Mouse (Mus musculus) neural tube, embryonic 11.5 days (tissue): ENCODE data around the gene Top3a. TPM values are rescaled to one million over a fixed set of nuclear protein-coding genes. Genes with fewer than 3 reads are reported as not detected.
A peak's percentile ranks its signal among the peaks of the same experiment; 100 is the strongest.

Experiments
- ATAC-seq: fragments of 200-750 bp; cut with Nextera tagmentation; 2 replicates; pipeline ENCODE4 v1.8.0; 2017; ENCODE audit warnings: moderate number of reproducible peaks, mild to moderate bottlenecking, moderate TSS enrichment, moderate library complexity; ENCODE audit not compliant: insufficient read depth, low FRiP score, low TSS enrichment
- DNase-seq: peaks from one replicate; pipeline ENCODE4 v3.0.0-alpha.2; 2015; ENCODE audit warnings: low spot score
- H3K27ac ChIP-seq: fragments of 300-500 bp; sonication (generic); 2 replicates; pipeline ENCODE4 v1.5.1; 2014; ENCODE audit warnings: low read depth, mild to moderate bottlenecking, low read length
- H3K27me3 ChIP-seq: fragments of 300-500 bp; sonication (generic); 2 replicates; pipeline ENCODE4 v1.6.1; 2014; ENCODE audit warnings: mild to moderate bottlenecking, low read length, mixed read lengths; ENCODE audit not compliant: control insufficient read depth, insufficient read depth
- H3K36me3 ChIP-seq: fragments of 300-500 bp; sonication (generic); 2 replicates; pipeline ENCODE4 v1.6.1; 2014; ENCODE audit warnings: mild to moderate bottlenecking, low read length, moderate library complexity, mixed read lengths; ENCODE audit not compliant: control insufficient read depth, insufficient read depth
- H3K4me1 ChIP-seq: fragments of 300-500 bp; sonication (generic); 2 replicates; pipeline ENCODE4 v1.6.1; 2014; ENCODE audit warnings: low read length, mixed read lengths; ENCODE audit not compliant: control insufficient read depth, insufficient read depth
- H3K4me2 ChIP-seq: fragments of 300-500 bp; sonication (generic); 2 replicates; pipeline ENCODE4 v1.6.1; 2014; ENCODE audit warnings: low read depth, mild to moderate bottlenecking, moderate library complexity
- H3K4me3 ChIP-seq: fragments of 300-500 bp; sonication (generic); 2 replicates; pipeline ENCODE4 v1.5.1; 2014; ENCODE audit warnings: low read depth, low read length
- H3K9ac ChIP-seq: fragments of 300-500 bp; sonication (generic); 2 replicates; pipeline ENCODE4 v1.6.1; 2014; ENCODE audit warnings: mild to moderate bottlenecking, low read length
- H3K9me3 ChIP-seq: fragments of 300-500 bp; sonication (generic); 2 replicates; pipeline ENCODE4 v1.6.1; 2016; ENCODE audit warnings: low read length; ENCODE audit not compliant: control insufficient read depth
- WGBS: fragments of 180-500 bp; shearing (Covaris S2); extraction: QIAGEN DNeasy Blood & Tissue Kit; methylation state at CpG from one replicate; pipeline ENCODE4 v1.1.7; 2014; 5-methylcytosine and 5-hydroxymethylcytosine counted together
- polyA plus RNA-seq: library from polyadenylated mRNA; unstranded; fragments of >200 nt; fragmentation: Nextera tagmentation; extraction: Ambion mirVana; gene quantifications from 2 replicates; pipeline ENCODE4 v1.2.1, GENCODE M21; 2014

Gene Top3a
- polyA plus RNA-seq, 1 experiment from 2014 or later = 17.1 TPM

DNA sequence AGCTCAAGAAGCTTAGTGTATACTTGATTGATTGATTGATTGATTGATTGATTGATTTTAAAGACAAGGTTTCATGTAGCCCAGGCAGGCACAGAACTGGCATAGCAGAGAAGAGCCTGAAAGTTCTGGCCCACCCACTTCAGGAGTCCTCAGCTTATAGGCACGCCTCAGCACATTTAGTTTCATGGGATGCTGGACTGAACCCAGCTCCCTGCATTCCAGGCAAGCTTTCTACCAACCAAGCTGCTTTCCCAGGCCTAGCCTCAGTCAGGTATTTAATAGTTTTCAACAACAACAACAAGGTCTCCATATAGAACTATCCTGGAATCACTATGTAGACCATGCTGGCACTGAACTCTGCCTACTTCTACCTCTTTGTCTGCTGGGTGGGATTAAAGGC, 32.4 kb upstream of the Top3a start:
- H3K36me3 ChIP-seq = no peaks in the 10 kb centered on the region
- no peak for DNase-seq
- WGBS = 78% methylated on average over 1 of the region's 1 CpGs
- H3K27me3 ChIP-seq = no peaks in the 10 kb centered on the region
- ATAC-seq = no peak
- no peak overlapping the region for H3K9ac ChIP-seq
- H3K27ac ChIP-seq = no peak overlapping the region
- H3K4me3 ChIP-seq = no peak overlapping the region
- peak overlapping the region; percentile 69; the same call in 1 of the 2 replicates for H3K4me2 ChIP-seq
- H3K4me1 ChIP-seq = peaks cover 8% of the 10 kb centered on the region; the same call in 1 of the 2 replicates
- no peaks in the 10 kb centered on the region for H3K9me3 ChIP-seq

DNA sequence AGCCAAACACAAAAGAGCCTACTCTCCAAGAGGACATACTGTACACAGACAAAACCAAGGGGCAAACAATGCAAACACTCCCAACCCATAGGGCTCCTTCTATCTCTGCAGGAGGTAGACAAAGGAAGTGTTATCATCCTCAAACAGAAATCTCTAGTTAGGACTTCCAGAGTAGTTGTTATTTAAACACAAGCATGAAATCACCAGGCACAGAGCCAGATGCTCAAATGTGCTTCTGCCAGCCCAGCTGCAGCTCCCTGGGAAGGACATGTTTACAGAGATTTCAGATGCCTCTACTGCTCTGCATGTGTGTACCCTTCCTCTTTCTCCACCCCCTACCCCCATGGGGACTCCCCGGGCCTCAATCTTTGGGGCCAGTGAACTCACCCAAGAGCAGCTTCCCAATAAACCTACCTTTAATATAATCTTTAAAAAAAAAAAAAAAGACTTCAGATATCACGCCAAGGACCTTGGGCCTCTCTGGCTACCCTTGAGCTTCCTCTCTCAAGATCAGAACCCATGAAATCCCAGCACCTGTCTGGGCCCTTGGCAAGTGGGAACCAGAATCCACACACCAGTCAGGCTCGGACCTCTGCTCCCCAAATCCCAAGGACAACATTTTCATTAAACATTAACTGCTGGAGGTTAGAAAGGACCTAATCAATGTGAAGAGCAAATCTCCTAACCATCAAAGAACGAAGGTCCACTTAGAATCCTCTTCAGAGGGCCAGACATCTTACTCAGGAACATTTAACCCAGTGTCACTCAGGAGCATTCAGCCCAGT, 31.3 kb upstream of the Top3a start:
- 86% methylated on average over 4 of the region's 4 CpGs for WGBS
- Histone ChIP-seq H3K4me3 (no peak overlapping the region), H3K9me3 (no peaks in the 10 kb centered on the region), H3K27ac (no peak overlapping the region), H3K9ac (no peak overlapping the region), H3K4me1 (peaks cover 8% of the 10 kb centered on the region; the same call in 1 of the 2 replicates), H3K27me3 (no peaks in the 10 kb centered on the region), H3K36me3 (no peaks in the 10 kb centered on the region), H3K4me2 (no peak overlapping the region)
- DNase-seq = no peak
- ATAC-seq = no peak

DNA sequence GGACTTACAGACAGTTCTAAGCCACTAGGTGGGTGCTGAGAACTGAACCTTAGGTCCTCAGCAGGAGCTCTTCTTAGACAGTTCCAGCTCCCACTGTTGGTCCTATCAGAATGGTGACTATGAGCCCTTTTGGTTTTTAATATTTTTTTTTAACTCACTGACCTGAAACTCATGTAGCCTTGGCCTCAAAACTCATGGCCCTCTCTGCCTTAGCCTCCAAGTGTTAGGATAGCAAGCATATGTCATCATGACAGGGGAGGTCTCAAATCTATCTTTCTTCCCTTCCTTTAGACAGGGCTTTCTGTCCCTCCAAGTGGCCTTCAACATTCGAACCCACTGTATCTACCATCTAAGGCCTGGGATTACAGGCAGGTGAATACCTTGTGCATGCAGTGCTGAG, 23.7 kb upstream of the Top3a start:
- Histone ChIP-seq H3K4me2 (no peak overlapping the region), H3K9ac (no peak overlapping the region), H3K4me3 (no peak overlapping the region), H3K27me3 (no peaks in the 10 kb centered on the region), H3K4me1 (no peaks in the 10 kb centered on the region), H3K27ac (no peak overlapping the region), H3K36me3 (peaks cover 4% of the 10 kb centered on the region; the same call in 1 of the 2 replicates), H3K9me3 (no peaks in the 10 kb centered on the region)
- DNase-seq (no peak), ATAC-seq (no peak)
- 94% methylated on average over 1 of the region's 1 CpGs for WGBS

DNA sequence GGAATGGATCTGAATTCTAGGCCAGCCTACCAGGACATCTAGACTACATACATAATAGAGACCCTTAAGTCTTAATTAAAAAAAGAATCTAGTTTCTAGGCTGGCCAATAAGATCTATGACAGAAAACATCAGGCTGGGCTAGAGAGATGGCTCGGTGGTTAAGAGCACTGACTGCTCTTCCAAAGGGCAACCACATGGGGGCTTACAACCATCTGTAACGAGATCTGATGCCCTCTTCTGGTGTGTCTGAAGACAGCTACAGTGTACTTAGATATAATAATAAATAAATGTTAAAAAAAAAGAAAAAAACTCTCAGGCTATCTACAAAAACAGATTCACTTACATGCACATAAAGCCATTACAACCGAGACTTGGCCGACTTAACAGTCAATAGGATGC, 22.8 kb upstream of the Top3a start:
- H3K27me3 ChIP-seq = no peaks in the 10 kb centered on the region
- H3K4me1 ChIP-seq = no peaks in the 10 kb centered on the region
- no peak overlapping the region for H3K27ac ChIP-seq
- no peak for DNase-seq
- H3K4me2 ChIP-seq = no peak overlapping the region
- 92% methylated on average over 4 of the region's 4 CpGs for WGBS
- H3K9ac ChIP-seq = no peak overlapping the region
- H3K9me3 ChIP-seq = no peaks in the 10 kb centered on the region
- no peak overlapping the region for H3K4me3 ChIP-seq
- H3K36me3 ChIP-seq = peaks cover 4% of the 10 kb centered on the region; the same call in 1 of the 2 replicates
- ATAC-seq = no peak

DNA sequence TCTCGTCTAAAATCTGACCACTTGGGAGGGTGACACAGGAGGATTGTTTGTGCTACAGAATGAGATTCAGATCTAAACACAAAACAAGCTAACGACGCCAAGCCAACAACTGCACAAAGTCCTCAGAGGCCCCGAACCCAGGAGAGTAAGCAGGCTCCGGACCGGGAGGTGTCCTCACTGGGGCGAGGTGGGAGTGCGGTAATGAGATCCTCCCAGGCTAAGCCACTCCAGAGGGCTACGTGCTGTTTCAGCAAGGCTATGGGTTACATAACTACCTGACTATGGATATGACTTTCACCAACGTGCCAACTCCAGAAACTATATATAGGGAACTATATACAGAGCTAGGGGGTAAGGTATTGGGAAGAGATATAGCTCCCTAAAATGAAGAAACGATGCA, 19.2 kb upstream of the Top3a start:
- H3K27ac ChIP-seq = no peak overlapping the region
- ATAC-seq (no peak), DNase-seq (no peak)
- no peaks in the 10 kb centered on the region for H3K4me1 ChIP-seq
- 92% methylated on average over 11 of the region's 11 CpGs for whole genome bisulfite sequencing
- peaks cover 8% of the 10 kb centered on the region for H3K36me3 ChIP-seq
- no peak overlapping the region for H3K9ac ChIP-seq
- no peak overlapping the region for H3K4me3 ChIP-seq
- H3K27me3 ChIP-seq = no peaks in the 10 kb centered on the region
- no peaks in the 10 kb centered on the region for H3K9me3 ChIP-seq
- no peak overlapping the region for H3K4me2 ChIP-seq

DNA sequence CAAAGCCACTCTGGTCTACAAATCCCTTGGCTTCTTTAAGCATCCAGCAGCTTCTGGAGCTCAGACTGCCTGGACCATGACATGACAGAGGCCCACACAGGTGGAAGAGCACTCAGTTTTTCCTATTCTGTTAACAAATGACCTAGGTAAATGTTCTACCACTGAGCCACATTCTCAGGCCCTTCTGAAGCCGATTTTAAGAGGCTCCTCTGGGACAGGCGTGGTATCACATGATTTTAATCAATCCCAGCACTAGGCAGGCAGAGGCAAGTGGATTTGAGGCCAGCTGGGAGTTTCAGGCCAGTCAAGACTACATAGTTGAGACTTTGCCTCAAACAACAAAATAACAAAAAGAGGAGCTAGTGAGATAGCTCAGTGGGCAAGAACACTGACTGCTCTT, 13.3 kb upstream of the Top3a start:
- H3K4me1 ChIP-seq = peaks cover 2% of the 10 kb centered on the region; the same call in 1 of the 2 replicates
- H3K27me3 ChIP-seq = no peaks in the 10 kb centered on the region
- H3K9me3 ChIP-seq = no peaks in the 10 kb centered on the region
- no peak overlapping the region for H3K27ac ChIP-seq
- 83% methylated on average over 2 of the region's 2 CpGs for whole genome bisulfite sequencing
- H3K4me3 ChIP-seq = no peak overlapping the region
- ATAC-seq (no peak), DNase-seq (no peak)
- no peak overlapping the region for H3K4me2 ChIP-seq
- H3K36me3 ChIP-seq = peaks cover 11% of the 10 kb centered on the region
- no peak overlapping the region for H3K9ac ChIP-seq

DNA sequence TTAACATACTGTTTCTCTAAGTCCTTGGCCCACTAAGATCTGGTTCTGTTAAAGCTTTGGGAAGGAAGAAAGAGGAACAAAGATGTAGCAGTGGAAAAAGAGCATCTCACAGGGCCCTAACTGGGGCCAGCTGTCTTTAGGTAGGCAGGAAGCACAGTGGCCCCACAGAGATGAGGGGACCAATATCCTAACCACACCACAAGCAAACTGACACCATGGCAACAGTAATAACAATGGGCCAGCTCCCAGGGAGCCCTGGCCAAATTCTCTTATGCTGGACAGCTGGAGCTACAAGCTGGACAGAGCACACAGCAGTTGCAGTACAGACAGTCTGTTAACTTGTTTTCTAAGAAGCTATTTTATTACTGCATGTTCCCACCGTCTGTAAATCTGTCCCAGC, 10.4 kb upstream of the Top3a start:
- no peak overlapping the region for H3K27ac ChIP-seq
- H3K4me3 ChIP-seq = no peak overlapping the region
- peaks cover 2% of the 10 kb centered on the region; the same call in 1 of the 2 replicates for H3K4me1 ChIP-seq
- 71% methylated on average over 1 of the region's 1 CpGs for WGBS
- peaks cover 14% of the 10 kb centered on the region for H3K36me3 ChIP-seq
- ATAC-seq (no peak), DNase-seq (no peak)
- no peaks in the 10 kb centered on the region for H3K27me3 ChIP-seq
- no peak overlapping the region for H3K9ac ChIP-seq
- no peaks in the 10 kb centered on the region for H3K9me3 ChIP-seq
- no peak overlapping the region for H3K4me2 ChIP-seq

DNA sequence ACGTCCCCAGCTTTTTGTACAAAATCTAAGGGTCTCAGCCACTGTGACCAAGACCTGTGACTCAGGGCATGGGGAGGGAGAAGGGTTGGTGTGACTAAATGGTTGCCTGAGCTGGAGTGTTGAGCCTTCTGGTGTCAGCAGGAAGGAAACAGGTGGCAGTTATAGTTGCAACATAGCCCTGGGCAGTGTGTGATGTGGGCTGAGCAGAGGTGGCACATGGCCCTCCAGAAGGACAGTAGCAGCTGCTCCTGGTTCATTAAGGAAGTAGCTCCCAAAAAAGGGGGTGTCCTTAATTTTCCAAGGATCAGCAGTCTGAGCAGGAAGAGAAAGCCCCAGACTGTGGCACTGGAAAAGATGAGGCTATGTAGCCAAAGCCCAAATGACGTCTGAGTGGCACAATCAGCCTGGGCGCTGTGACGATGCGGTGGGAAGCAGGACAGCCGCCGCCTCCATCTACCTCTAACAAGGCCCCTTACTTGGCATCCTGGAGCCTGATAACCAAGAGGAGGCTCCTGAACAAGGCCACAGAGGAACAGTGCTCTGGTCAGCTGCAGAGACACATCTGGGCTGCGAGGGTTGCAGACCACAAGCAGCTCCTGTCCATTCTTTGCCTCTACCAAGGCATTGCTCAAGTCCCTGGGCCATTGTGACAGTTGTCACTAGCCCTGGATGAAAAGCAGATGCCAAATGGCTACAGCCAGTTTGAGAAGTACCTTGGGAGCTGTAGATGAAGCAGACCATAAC, 7.2 kb upstream of the Top3a start:
- Histone ChIP-seq H3K9ac (no peak overlapping the region), H3K36me3 (peaks cover 12% of the 10 kb centered on the region)
- 95% methylated on average over 8 of the region's 8 CpGs for WGBS

More for the DNA sequence above, 7.2 kb upstream of the Top3a start:
- no peaks in the 10 kb centered on the region for H3K9me3 ChIP-seq
- ATAC-seq (no peak), DNase-seq (no peak)
- no peak overlapping the region for H3K4me2 ChIP-seq
- H3K27ac ChIP-seq = no peak overlapping the region
- no peaks in the 10 kb centered on the region for H3K27me3 ChIP-seq
- no peak overlapping the region for H3K4me3 ChIP-seq
- H3K4me1 ChIP-seq = peaks cover 26% of the 10 kb centered on the region
